Mouse (Mus musculus): ENCODE measurements around the gene Serpina1e.
"Not testable (repeated sequence)": the region's sequence is repeated elsewhere in the genome, so short reads cannot be mapped to it uniquely, and the experiment has no call there.

Gene Serpina1e

GRCm38 (mm10) chr12:103962337-103962736 lies 3.6 kb upstream of the Serpina1e start:
- DNase-seq: no peak

DNA sequence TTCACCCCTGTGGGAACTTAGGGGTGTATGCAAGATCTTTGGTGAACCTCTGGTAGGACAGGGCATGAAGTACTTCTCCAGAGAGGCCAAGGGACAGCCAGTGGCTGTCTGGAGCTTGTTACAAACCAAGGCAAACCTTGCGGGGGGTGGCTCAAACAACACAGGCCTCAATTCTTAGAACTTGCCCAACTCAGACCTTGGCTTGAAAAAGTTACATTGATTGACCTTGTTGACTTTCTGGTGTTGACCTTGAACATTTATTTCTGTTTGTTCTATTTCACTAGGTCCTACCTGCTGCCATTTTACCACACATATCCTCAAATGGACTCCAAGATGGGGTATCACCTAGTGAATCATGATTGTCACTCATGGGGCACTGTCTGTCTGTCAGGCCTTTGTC lies 2.9 kb upstream of the Serpina1e start:
- DNase-seq: no peak

GRCm38 (mm10) chr12:103956555-103956954 lies 2.2 kb downstream of the Serpina1e start:
- DNase-seq: not testable (repeated sequence)

- DNase-seq: not testable (repeated sequence)
Measured at GRCm38 (mm10) chr12:103952972-103953371, 5.8 kb downstream of the Serpina1e start.

- DNase-seq: no peak
Measured at GRCm38 (mm10) chr12:103946243-103946642, 12.5 kb downstream of the Serpina1e start.

DNA sequence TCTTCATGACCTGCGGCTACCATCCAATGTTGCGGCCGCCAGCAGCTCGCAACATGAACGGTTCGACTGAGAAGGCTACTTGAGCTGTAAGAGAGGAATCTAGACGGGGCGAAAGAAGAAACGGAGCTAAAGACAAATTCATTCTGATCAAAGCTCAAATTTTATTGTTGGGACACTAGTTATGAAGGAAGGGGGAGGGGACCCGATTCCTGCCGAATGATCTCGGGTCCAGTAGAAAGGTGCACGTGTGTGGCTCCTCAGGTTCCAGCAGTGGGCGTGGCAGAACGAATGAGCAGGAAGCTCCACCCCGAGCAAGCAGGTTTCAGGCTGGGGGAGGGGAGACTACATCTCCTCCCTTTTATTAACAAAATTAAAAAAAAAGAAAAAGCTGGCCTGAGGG lies 49.6 kb downstream of the Serpina1e start:
- not testable (repeated sequence) for DNase-seq

DNA sequence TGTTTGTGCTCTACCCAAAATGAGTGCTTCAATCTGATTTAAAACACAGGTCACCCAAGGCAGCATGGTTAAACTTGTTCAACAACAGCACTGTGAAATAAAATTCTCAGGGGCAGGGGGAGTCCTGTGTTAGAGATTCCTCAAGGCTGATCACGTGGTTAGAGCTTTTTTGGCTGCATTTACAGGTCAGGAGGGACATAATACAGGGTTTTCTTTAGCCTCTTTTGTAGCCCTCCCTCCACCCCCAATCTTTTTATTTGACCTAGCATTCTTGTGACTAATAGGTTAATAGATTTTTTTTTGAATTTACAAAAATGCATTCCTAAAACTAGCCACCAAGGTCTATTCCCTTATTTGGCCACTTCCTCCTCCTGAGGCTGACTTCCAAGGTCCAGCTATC lies 51.0 kb downstream of the Serpina1e start:
- not testable (repeated sequence) for DNase-seq

DNA sequence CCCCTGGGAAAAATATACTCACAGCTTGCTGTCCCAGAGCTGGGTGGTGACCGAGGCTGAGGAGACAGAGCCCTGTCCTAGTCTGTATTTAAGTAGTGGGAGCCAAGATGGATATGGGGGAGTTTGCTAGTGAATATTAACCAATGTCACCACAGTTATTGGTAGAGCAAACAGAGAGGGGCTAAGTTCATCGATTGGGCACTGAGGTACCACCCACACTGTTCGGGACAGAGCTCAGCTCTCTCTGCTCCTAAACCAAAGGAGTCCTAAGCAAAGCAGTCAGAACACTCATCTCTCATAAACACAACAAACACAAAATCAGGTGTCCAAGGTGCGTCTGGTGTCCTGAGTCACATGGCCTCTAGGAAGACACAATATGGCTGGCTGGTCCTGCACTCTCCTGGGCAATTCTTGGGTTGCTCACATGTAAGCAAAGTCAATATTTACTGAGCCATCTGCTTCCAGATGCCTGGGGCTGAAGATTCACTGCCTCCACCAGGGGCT lies 53.9 kb downstream of the Serpina1e start, which contains the start of gene Serpina1c:
TSS of gene Serpina1c (minus strand) at position 51 of the 504 bp plus-strand sequence.
- DNase-seq: not testable (repeated sequence)

GRCm38 (mm10) chr12:103901929-103902328 lies 56.8 kb downstream of the Serpina1e start:
- not testable (repeated sequence) for DNase-seq
